Mouse (Mus musculus) heart, embryonic 11.5 days (tissue): ENCODE results near the gene Plpp2. TPM values are rescaled to one million over a fixed set of nuclear protein-coding genes. Genes with fewer than 3 reads are reported as not detected.

Experiments used
- ATAC-seq: fragments of 200-750 bp; cut with Nextera tagmentation; replicated peaks from 2 replicates; pipeline ENCODE4 v1.8.0; 2017; ENCODE audit warnings: moderate library complexity; ENCODE audit not compliant: insufficient number of reproducible peaks, low FRiP score, low TSS enrichment
- H3K27ac ChIP-seq: fragments of 300-500 bp; sonication (generic); 2 replicates; pipeline ENCODE4 v1.5.1; 2014; ENCODE audit warnings: mild to moderate bottlenecking, low read depth, low read length
- H3K27me3 ChIP-seq: fragments of 300-500 bp; sonication (generic); 2 replicates; pipeline ENCODE4 v1.6.1; 2014; ENCODE audit warnings: mild to moderate bottlenecking, low read length, mixed read lengths; ENCODE audit not compliant: control insufficient read depth, insufficient read depth
- H3K36me3 ChIP-seq: fragments of 300-500 bp; sonication (generic); 2 replicates; pipeline ENCODE4 v1.6.1; 2014; ENCODE audit warnings: mild to moderate bottlenecking, low read length, moderate library complexity, mixed read lengths; ENCODE audit not compliant: control insufficient read depth, insufficient read depth
- H3K4me1 ChIP-seq: fragments of 300-500 bp; sonication (generic); 2 replicates; pipeline ENCODE4 v1.6.1; 2014; ENCODE audit warnings: low read length; ENCODE audit not compliant: control insufficient read depth, insufficient read depth
- H3K4me2 ChIP-seq: fragments of 300-500 bp; sonication (generic); 2 replicates; pipeline ENCODE4 v1.6.1; 2014; ENCODE audit warnings: mild to moderate bottlenecking, moderate library complexity
- H3K4me3 ChIP-seq: fragments of 300-500 bp; sonication (generic); 2 replicates; pipeline ENCODE4 v1.5.1; 2014; ENCODE audit warnings: low read depth, low read length
- H3K9ac ChIP-seq: fragments of 300-500 bp; sonication (generic); 2 replicates; pipeline ENCODE4 v1.6.1; 2014; ENCODE audit warnings: mild to moderate bottlenecking, low read depth, low read length, moderate library complexity
- H3K9me3 ChIP-seq: fragments of 300-500 bp; sonication (generic); replicated peaks from 2 replicates; pipeline ENCODE4 v1.6.1; 2016; ENCODE audit warnings: low read length; ENCODE audit not compliant: control insufficient read depth
- WGBS: fragments of 180-500 bp; shearing (Covaris S2); extraction: QIAGEN DNeasy Blood & Tissue Kit; methylation state at CpG from one replicate; pipeline ENCODE4 v1.1.7; 2014; ENCODE audit not compliant: insufficient replicate concordance; 5-methylcytosine and 5-hydroxymethylcytosine counted together
- polyA plus RNA-seq: library from polyadenylated mRNA; unstranded; fragments of >200 nt; fragmentation: Nextera tagmentation; extraction: Ambion mirVana; gene quantifications from 2 replicates; pipeline ENCODE4 v1.2.1, GENCODE M21; 2014

Gene Plpp2
- polyA plus RNA-seq, 1 experiment from 2014 or later: 14.2 TPM

GRCm38 (mm10) chr10:79547148-79547675, 13.6 kb upstream of the Plpp2 start:
- Histone ChIP-seq H3K36me3 (peaks cover 46% of the 10 kb centered on the region), H3K4me2 (no peak overlapping the region), H3K9me3 (no peaks in the 10 kb centered on the region), H3K4me1 (no peaks in the 10 kb centered on the region), H3K27me3 (no peaks in the 10 kb centered on the region), H3K27ac (no peak overlapping the region), H3K9ac (no peak overlapping the region), H3K4me3 (no peak overlapping the region)
- no peak for ATAC-seq
- 76% methylated on average over 5 of the region's 5 CpGs for whole genome bisulfite sequencing

GRCm38 (mm10) chr10:79546483-79546882, 12.9 kb upstream of the Plpp2 start:
- 89% methylated on average over 11 of the region's 11 CpGs for WGBS
- ATAC-seq: no peak
- Histone ChIP-seq H3K27me3 (no peaks in the 10 kb centered on the region), H3K27ac (no peak overlapping the region), H3K9ac (no peak overlapping the region), H3K36me3 (peaks cover 52% of the 10 kb centered on the region), H3K4me2 (no peak overlapping the region), H3K4me1 (no peaks in the 10 kb centered on the region), H3K9me3 (no peaks in the 10 kb centered on the region), H3K4me3 (no peak overlapping the region)

GRCm38 (mm10) chr10:79545891-79546290, 12.3 kb upstream of the Plpp2 start:
- H3K36me3 ChIP-seq: peaks cover 57% of the 10 kb centered on the region
- 88% methylated on average over 12 of the region's 12 CpGs for WGBS
- H3K27ac ChIP-seq: no peak overlapping the region
- no peak for ATAC-seq
- H3K4me2 ChIP-seq: no peak overlapping the region
- no peaks in the 10 kb centered on the region for H3K4me1 ChIP-seq
- no peaks in the 10 kb centered on the region for H3K27me3 ChIP-seq
- H3K9ac ChIP-seq: no peak overlapping the region
- no peaks in the 10 kb centered on the region for H3K9me3 ChIP-seq
- H3K4me3 ChIP-seq: no peak overlapping the region

- no peak for ATAC-seq
- WGBS: 93% methylated on average over 5 of the region's 5 CpGs
- no peak overlapping the region for H3K27ac ChIP-seq
Measured at GRCm38 (mm10) chr10:79544631-79545030, 11.0 kb upstream of the Plpp2 start.

GRCm38 (mm10) chr10:79543884-79544597, 10.4 kb upstream of the Plpp2 start:
- ATAC-seq: no peak
- WGBS: 66% methylated on average over 9 of the region's 9 CpGs
- Histone ChIP-seq H3K9ac (no peak overlapping the region), H3K4me2 (no peak overlapping the region), H3K9me3 (no peaks in the 10 kb centered on the region), H3K4me3 (no peak overlapping the region), H3K27ac (no peak overlapping the region), H3K4me1 (no peaks in the 10 kb centered on the region), H3K36me3 (peaks cover 57% of the 10 kb centered on the region), H3K27me3 (no peaks in the 10 kb centered on the region)

More at GRCm38 (mm10) chr10:79544631-79545030, 11.0 kb upstream of the Plpp2 start:
- Histone ChIP-seq H3K4me1 (no peaks in the 10 kb centered on the region), H3K4me3 (no peak overlapping the region), H3K4me2 (no peak overlapping the region), H3K27me3 (no peaks in the 10 kb centered on the region), H3K9me3 (no peaks in the 10 kb centered on the region), H3K9ac (no peak overlapping the region), H3K36me3 (peaks cover 61% of the 10 kb centered on the region)

- Histone ChIP-seq H3K4me3 (no peak overlapping the region), H3K4me2 (no peak overlapping the region), H3K9me3 (no peaks in the 10 kb centered on the region), H3K27ac (no peak overlapping the region), H3K9ac (no peak overlapping the region), H3K27me3 (no peaks in the 10 kb centered on the region), H3K4me1 (no peaks in the 10 kb centered on the region), H3K36me3 (peaks cover 39% of the 10 kb centered on the region)
- WGBS: 93% methylated on average over 11 of the region's 11 CpGs
- ATAC-seq: no peak
Measured at GRCm38 (mm10) chr10:79542171-79542570, 8.6 kb upstream of the Plpp2 start.

GRCm38 (mm10) chr10:79541522-79541921, 7.9 kb upstream of the Plpp2 start:
- H3K36me3 ChIP-seq: peaks cover 37% of the 10 kb centered on the region
- WGBS: 85% methylated on average over 15 of the region's 15 CpGs

GRCm38 (mm10) chr10:79540746-79541145, 7.2 kb upstream of the Plpp2 start:
- 92% methylated on average over 11 of the region's 11 CpGs for WGBS
- H3K27ac ChIP-seq: no peak overlapping the region
- no peak overlapping the region for H3K4me3 ChIP-seq
- no peak overlapping the region for H3K4me2 ChIP-seq
- H3K9ac ChIP-seq: no peak overlapping the region
- H3K27me3 ChIP-seq: no peaks in the 10 kb centered on the region
- ATAC-seq: no peak
- no peaks in the 10 kb centered on the region for H3K4me1 ChIP-seq
- H3K36me3 ChIP-seq: peaks cover 30% of the 10 kb centered on the region
- no peaks in the 10 kb centered on the region for H3K9me3 ChIP-seq

More at GRCm38 (mm10) chr10:79541522-79541921, 7.9 kb upstream of the Plpp2 start:
- Histone ChIP-seq H3K27me3 (no peaks in the 10 kb centered on the region), H3K9me3 (no peaks in the 10 kb centered on the region), H3K27ac (no peak overlapping the region), H3K4me2 (no peak overlapping the region), H3K9ac (no peak overlapping the region), H3K4me3 (no peak overlapping the region), H3K4me1 (no peaks in the 10 kb centered on the region)
- no peak for ATAC-seq
